Mouse (Mus musculus) kidney, adult 2 months (tissue): Measurements from ENCODE around the gene Stard3nl.

Experiments used
- CTCF ChIP-seq: fragments of 200-500 bp; conservative IDR thresholded peaks from 2 replicates; pipeline ENCODE4 v1.5.1; 2011; ENCODE audit warnings: low read depth, mild to moderate bottlenecking, control low read depth, low read length, moderate library complexity, mixed read lengths; ENCODE audit not compliant: insufficient read depth, insufficient read length
- POLR2A ChIP-seq: fragments of 200-500 bp; IDR thresholded peaks from one replicate; pipeline ENCODE4 v1.6.1; 2011; ENCODE audit warnings: low read depth, low read length, control low read depth

DNA sequence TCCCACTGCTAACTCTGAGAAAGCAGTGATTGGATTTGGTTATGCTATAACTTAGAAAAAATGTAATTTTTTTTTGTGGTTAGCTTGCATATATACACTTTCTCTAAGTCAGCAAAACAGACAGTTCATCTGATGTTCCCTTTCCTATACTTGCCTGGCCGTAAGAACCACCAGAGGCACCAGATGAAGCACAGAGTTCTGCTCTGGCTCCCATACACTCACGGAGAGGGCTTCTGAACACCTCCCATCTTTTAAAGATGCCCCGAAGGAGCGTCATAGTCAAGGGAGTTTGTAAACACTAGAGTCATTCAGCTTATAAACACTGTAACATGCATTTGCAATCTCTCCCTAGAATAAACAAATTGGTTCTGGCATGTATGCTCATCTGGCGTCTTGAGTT is 32.5 kb upstream of the Stard3nl start:
- TF ChIP-seq CTCF (no peak), POLR2A (no peak)
